ENCODE assay signal across 11 mouse cellular contexts in the genomic region with DNA sequence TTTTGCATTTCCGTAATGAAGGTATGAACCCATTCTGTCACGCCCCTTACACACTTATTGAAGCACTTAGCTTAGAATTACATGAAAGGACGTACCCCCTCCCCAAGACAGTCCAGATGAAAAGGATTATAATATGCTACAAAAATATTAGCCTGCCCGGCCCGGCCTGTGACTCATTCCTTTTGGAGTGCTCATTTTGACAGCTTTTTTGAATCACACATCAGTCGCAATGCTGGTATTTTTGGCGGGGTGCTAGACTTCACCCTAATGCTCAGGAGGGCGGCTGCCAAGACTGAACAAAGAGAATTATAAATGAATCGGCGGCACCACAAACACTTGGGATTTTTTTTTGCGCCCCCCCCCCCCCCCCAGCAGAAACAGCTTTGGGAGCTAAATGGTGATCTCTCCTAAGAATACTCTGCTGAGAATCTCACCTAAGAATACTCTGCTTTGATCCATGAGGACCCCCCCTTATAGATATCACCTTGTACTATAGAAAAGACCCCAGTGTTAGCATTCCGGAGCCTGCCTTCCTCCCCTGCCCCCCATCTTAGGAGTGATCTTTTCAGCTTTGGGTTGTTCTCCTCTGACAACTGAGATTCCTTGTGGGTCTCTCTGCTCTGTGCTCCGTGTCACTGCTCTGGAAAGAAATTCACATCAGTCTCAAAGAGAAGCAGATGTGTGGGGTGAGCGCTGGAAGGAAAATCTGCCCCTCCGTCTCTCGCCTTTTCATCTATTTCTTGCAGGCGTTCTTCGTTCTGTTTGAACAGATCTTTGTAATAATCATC. TPM values are rescaled to one million over a fixed set of nuclear protein-coding genes. Genes with fewer than 3 reads are reported as not detected.
DNase-seq lines count a peak whose midpoint lies in the region; ATAC-seq and TF ChIP-seq lines count a peak whose summit lies in the region.
"Had no signal": no experiment of that assay in that cellular context is flagged by ENCODE, and none has a peak within 500 bp of the region (broad histone marks: within the 10 kb centered on the region; RNA-seq: fewer than 3 reads in every experiment).

No protein-coding gene starts in this region.

- H3K4me2 ChIP-seq in heart, embryonic 15.5 days, result 0 out of 2 replicates have a peak overlapping the region, but pooled peaks have one; percentile 13
- H3K4me2 ChIP-seq in lung, postnatal 0 days (replicated peaks; ENCODE audit: low read depth, low read length), result no peak overlapping the region

- 52% methylated on average over 18 of the region's 18 CpGs for WGBS in heart, embryonic 15.5 days
- 51% methylated on average over 18 of the region's 18 CpGs for WGBS in lung, postnatal 0 days

- DNase-seq in heart, adult 8-10 months (ENCODE audit: low spot score), result no peak
- DNase-seq in adipocyte (ENCODE audit: low spot score), result peak; percentile 46
- peak; percentile 49 for DNase-seq in fibroblast of lung, adult 2 months (ENCODE audit: low read depth)
- DNase-seq in lung, postnatal 0 days (ENCODE audit: low spot score), result peak; percentile 54
- no peak for DNase-seq in T-cell, adult 2 months (ENCODE audit: low spot score)
- DNase-seq in spleen, adult 12 weeks (ENCODE audit: low spot score), result no peak
- DNase-seq in urinary bladder, postnatal 4 days (ENCODE audit: low spot score in 2 of 2), result no peak
- DNase-seq: adrenal gland, postnatal 36 days; retina, postnatal 1 day had no signal

- H3K9me3 ChIP-seq in heart, embryonic 15.5 days (replicated peaks), result no peaks in the 10 kb centered on the region
- H3K9me3 ChIP-seq in lung, postnatal 0 days (ENCODE audit: low read length), result no peaks in the 10 kb centered on the region

- H3K27me3 ChIP-seq in heart, embryonic 15.5 days, result no peaks in the 10 kb centered on the region
- no peaks in the 10 kb centered on the region for H3K27me3 ChIP-seq in lung, postnatal 0 days (replicated peaks; ENCODE audit: insufficient read depth, low read length)

- no peak overlapping the region for H3K27ac ChIP-seq in heart, embryonic 15.5 days
- no peak overlapping the region for H3K27ac ChIP-seq in lung, postnatal 0 days (ENCODE audit: low read length)
- H3K27ac ChIP-seq: left cerebral cortex, adult 2 months had no signal

- TF ChIP-seq CTCF in lung, postnatal 0 days (IDR thresholded peaks at IDR 0.05), result no peak

- no peak for ATAC-seq in heart, embryonic 15.5 days (replicated peaks; ENCODE audit: insufficient number of reproducible peaks, insufficient read depth, low FRiP score, low read depth)
- peak; percentile 41; the same call in 1 of the 2 replicates for ATAC-seq in lung, postnatal 0 days

- no peak overlapping the region for H3K9ac ChIP-seq in heart, embryonic 15.5 days
- H3K9ac ChIP-seq in lung, postnatal 0 days (replicated peaks; ENCODE audit: low read depth), result no peak overlapping the region

- no peaks in the 10 kb centered on the region for H3K36me3 ChIP-seq in heart, embryonic 15.5 days
- H3K36me3 ChIP-seq in lung, postnatal 0 days (ENCODE audit: insufficient read depth, low read length), result no peaks in the 10 kb centered on the region

- TF ChIP-seq EP300 in lung, postnatal 0 days (IDR thresholded peaks at IDR 0.05), result no peak

- H3K4me3 ChIP-seq in heart, embryonic 15.5 days, result no peak overlapping the region
- H3K4me3 ChIP-seq in lung, postnatal 0 days (ENCODE audit: low read depth, low read length), result no peak overlapping the region
- H3K4me3 ChIP-seq: left cerebral cortex, adult 2 months had no signal

- no peaks in the 10 kb centered on the region; the same call in 1 of the 2 replicates for H3K4me1 ChIP-seq in heart, embryonic 15.5 days (replicated peaks)
- 0 out of 2 replicates have a peak, but pooled peaks cover 2% of the 10 kb centered on the region for H3K4me1 ChIP-seq in lung, postnatal 0 days (ENCODE audit: insufficient read depth, low read depth, low read length)

RNA-seq across cellular contexts. Expression of gene Fmnl2, which starts 15.8 kb away (rescaled TPM):
- 1.0 and 1.6 TPM in 2 replicates for polyA plus RNA-seq in heart, embryonic 15.5 days (2015; fragmentation: Nextera tagmentation; extraction: Ambion mirVana)
- total RNA-seq in heart, adult 8-10 months (2022), result 1 to 10 TPM; 4.4 to 5.0 (median 4.8) TPM
- 3.5 and 3.9 TPM in 2 replicates for polyA plus RNA-seq in lung, postnatal 0 days (2015; fragmentation: Nextera tagmentation; extraction: Ambion mirVana)

Comparison
In these comparisons a context has a peak if more than half of its experiments do, and no peak if none do; other contexts are left out.
1. DNase-seq: peak in adipocyte (single experiment), fibroblast of lung, adult 2 months (single experiment) and lung, postnatal 0 days (single experiment); none in heart, adult 8-10 months (single experiment), T-cell, adult 2 months (single experiment), spleen, adult 12 weeks (single experiment) and urinary bladder, postnatal 4 days (0 of 2).